Comparison of ENCODE assay signal across 23 mouse cellular contexts in the genomic region with DNA sequence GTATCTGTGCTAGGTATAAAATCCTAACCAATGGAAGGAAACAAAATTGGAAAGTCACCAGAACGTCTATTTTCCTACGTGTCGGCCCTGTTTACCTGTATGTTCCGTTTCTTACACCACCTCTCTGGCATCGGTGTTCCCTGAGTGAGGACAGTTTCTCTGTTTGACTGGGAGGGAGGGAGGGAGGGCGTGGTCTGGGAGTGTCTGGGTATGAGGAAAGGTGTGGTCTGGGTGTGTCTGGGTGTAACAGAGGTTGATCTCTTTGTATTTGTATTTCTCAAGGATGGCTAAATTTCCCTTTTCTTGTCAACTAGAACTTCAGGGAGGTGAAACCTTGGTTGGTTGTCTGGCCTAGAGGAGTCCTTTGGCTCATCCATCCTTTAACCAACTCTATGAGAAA.
DNase-seq lines count a peak whose midpoint lies in the region; ATAC-seq and TF ChIP-seq lines count a peak whose summit lies in the region.
"Had no signal": no experiment of that assay in that cellular context is flagged by ENCODE, and none has a peak within 500 bp of the region (broad histone marks: within the 10 kb centered on the region; RNA-seq: fewer than 3 reads in every experiment).

No protein-coding gene starts in this region.

- DNase-seq in thymus, postnatal 14 days: peak; percentile 2
- no peak for DNase-seq in thymus, postnatal 10 days (ENCODE audit: low spot score in 2 of 2)
- peak; percentile 42 for DNase-seq in induced T-regulatory cell, adult 2 months (ENCODE audit: low read depth)
- DNase-seq in liver, embryonic 14.5 days (ENCODE audit: low read depth in 3 of 3, low spot score in 3 of 3): no peak
- DNase-seq in left cerebral cortex, postnatal 10 days (ENCODE audit: extremely low spot score in 1 of 2, low spot score in 2 of 2): no peak
- no peak for DNase-seq in natural killer cell, adult 2 months (ENCODE audit: low spot score in 2 of 2)
- no peak for DNase-seq in yolk sac, embryonic 10.5 days (ENCODE audit: low spot score)
- DNase-seq: adrenal gland, postnatal 14 days; cerebellum, adult 18-20 months; cerebellum, adult 9-11 months; cerebellum, postnatal 36 days; gastrocnemius, postnatal 36 days; heart, adult 18-20 months; heart, postnatal 14 days had no signal

- peak; percentile 66 for ATAC-seq in liver, embryonic 14.5 days (ENCODE audit: insufficient read depth)
- ATAC-seq in megakaryocyte progenitor cell, adult 5-6 weeks (replicated peaks; ENCODE audit: poor library complexity): 0 out of 2 replicates have a peak, but pooled peaks have one; percentile 19
- ATAC-seq: activated CD4-positive, CD25-positive, alpha-beta regulatory T cell, adult 4 months; forebrain, embryonic 13.5 days; hindbrain, postnatal 0 days had no signal

- no peak overlapping the region for H3K27ac ChIP-seq in liver, embryonic 14.5 days
- H3K27ac ChIP-seq: embryonic facial prominence, embryonic 10.5 days; forebrain, embryonic 13.5 days; heart, embryonic 10.5 days; hindbrain, embryonic 13.5 days; hindbrain, postnatal 0 days had no signal

- TF ChIP-seq CTCF in liver, embryonic 14.5 days (IDR thresholded peaks at IDR 0.05; ENCODE audit: low read depth): no peak

- H3K9ac ChIP-seq in liver, embryonic 14.5 days (replicated peaks): no peak overlapping the region
- H3K9ac ChIP-seq: forebrain, embryonic 13.5 days; hindbrain, embryonic 13.5 days had no signal

- H3K4me3 ChIP-seq in liver, embryonic 14.5 days (ENCODE audit: insufficient read depth in 1 of 2, low read depth in 2 of 2, low read length in 2 of 2): no peak overlapping the region
- H3K4me3 ChIP-seq: embryonic facial prominence, embryonic 10.5 days; forebrain, embryonic 13.5 days; heart, embryonic 10.5 days; hindbrain, embryonic 13.5 days had no signal

- H3K36me3 ChIP-seq in liver, embryonic 14.5 days (replicated peaks; ENCODE audit: control insufficient read depth, insufficient read depth, low read depth): no peaks in the 10 kb centered on the region
- H3K36me3 ChIP-seq: embryonic facial prominence, embryonic 10.5 days; G1E; heart, embryonic 10.5 days had no signal

- no peaks in the 10 kb centered on the region for H3K27me3 ChIP-seq in liver, embryonic 14.5 days (ENCODE audit: control insufficient read depth, insufficient read depth, low read length)
- H3K27me3 ChIP-seq: CH12.LX; forebrain, embryonic 13.5 days; hindbrain, embryonic 13.5 days had no signal

- H3K9me3 ChIP-seq in liver, embryonic 14.5 days (ENCODE audit: control insufficient read depth, low read length): no peaks in the 10 kb centered on the region
- H3K9me3 ChIP-seq: embryonic facial prominence, embryonic 10.5 days; forebrain, embryonic 13.5 days; G1E; heart, embryonic 10.5 days; hindbrain, embryonic 13.5 days had no signal

- intact Hi-C loops in left cerebral cortex, postnatal 10 days (cut with DNase I): no loop called here

- peaks cover 17 to 40% of the 10 kb centered on the region in 2 experiments for H3K4me1 ChIP-seq in liver, embryonic 14.5 days (replicated peaks; ENCODE audit: control insufficient read depth in 2 of 2, insufficient read depth in 2 of 2, low read length in 1 of 2)
- H3K4me1 ChIP-seq: embryonic facial prominence, embryonic 10.5 days; forebrain, embryonic 13.5 days; heart, embryonic 10.5 days; hindbrain, embryonic 13.5 days had no signal

- peak overlapping the region; percentile 29; the same call in 1 of the 2 replicates for H3K4me2 ChIP-seq in liver, embryonic 14.5 days (ENCODE audit: low read depth)
- H3K4me2 ChIP-seq: forebrain, embryonic 13.5 days; hindbrain, embryonic 13.5 days had no signal

- WGBS in liver, embryonic 14.5 days (ENCODE audit: insufficient replicate concordance): 56% methylated on average over 6 of the region's 6 CpGs

- no peak for TF ChIP-seq EP300 in liver, embryonic 14.5 days (IDR thresholded peaks at IDR 0.05; ENCODE audit: low read depth)

Comparison
In these comparisons a context has a peak if more than half of its experiments do, and no peak if none do; other contexts are left out.
1. DNase-seq: peak in thymus, postnatal 14 days (single experiment) and induced T-regulatory cell, adult 2 months (single experiment); none in thymus, postnatal 10 days (0 of 2), liver, embryonic 14.5 days (0 of 3), left cerebral cortex, postnatal 10 days (0 of 2), natural killer cell, adult 2 months (0 of 2) and yolk sac, embryonic 10.5 days (single experiment).